Mouse (Mus musculus): ENCODE data around the gene Gm6902.
"Not testable (repeated sequence)": the region's sequence is repeated elsewhere in the genome, so short reads cannot be mapped to it uniquely, and the experiment has no call there.

Gene Gm6902

GRCm38 (mm10) chr7:23278800-23279199, at the start of gene Gm6902:
Gm6902 (minus strand) TSS chr7:23278900.
- not testable (repeated sequence) for DNase-seq

GRCm38 (mm10) chr7:23300892-23301291, 22.2 kb upstream of the Gm6902 start, which contains the start of gene Nlrp4e:
Nlrp4e (plus strand) TSS chr7:23301192.
- DNase-seq, result not testable (repeated sequence)

- not testable (repeated sequence) for DNase-seq
Measured at GRCm38 (mm10) chr7:23251582-23251981, 27.1 kb downstream of the Gm6902 start, which contains the start of gene Vmn1r166. Vmn1r166 (minus strand) TSS chr7:23251682.

Measured in cerebellum, adult 9-11 months (tissue).